Mouse (Mus musculus) MEL (cell line): Measurements from ENCODE around the gene Sdc1. TPM values are rescaled to one million over a fixed set of nuclear protein-coding genes. Genes with fewer than 3 reads are reported as not detected.

Experiments used
- DNase-seq: peaks from one replicate; pipeline ENCODE4 v3.0.0; 2011; ENCODE audit warnings: low read depth, low spot score
- H3K27ac ChIP-seq: 2 replicates; pipeline ENCODE4 v1.5.1; 2012; ENCODE audit warnings: low read depth, mild to moderate bottlenecking, control low read depth, low read length, moderate library complexity; ENCODE audit not compliant: control insufficient read depth
- H3K27me3 ChIP-seq, 2 experiments: fragments of 150-350 bp in 1 of 2; sonication (generic) in 1 of 2; 2 replicates each; pipeline ENCODE4 v1.6.1; 2012; ENCODE audit warnings: low read length in 2 of 2, mild to moderate bottlenecking in 2 of 2, improper control_type of control experiment in 1 of 2, moderate library complexity in 1 of 2; ENCODE audit not compliant: insufficient read depth in 2 of 2, control insufficient read depth in 1 of 2
- H3K36me3 ChIP-seq, 2 experiments: 2 replicates each; pipeline ENCODE4 v1.6.1; 2012 to 2014; ENCODE audit warnings: low read length in 2 of 2, improper control_type of control experiment in 1 of 2, inconsistent platforms in 1 of 2, mild to moderate bottlenecking in 1 of 2; ENCODE audit not compliant: insufficient read depth in 2 of 2, control insufficient read depth in 1 of 2
- H3K4me1 ChIP-seq, 2 experiments: fragments of 150-350 bp in 1 of 2; sonication (generic) in 1 of 2; 2 replicates each; pipeline ENCODE4 v1.6.1; 2012; ENCODE audit warnings: low read length in 2 of 2, improper control_type of control experiment in 1 of 2, mild to moderate bottlenecking in 1 of 2; ENCODE audit not compliant: insufficient read depth in 2 of 2, control insufficient read depth in 1 of 2
- H3K4me3 ChIP-seq, 2 experiments: fragments of 150-350 bp in 1 of 2; sonication (generic) in 1 of 2; 2 replicates each; pipeline ENCODE4 v1.5.1; 2012; ENCODE audit warnings: low read depth in 2 of 2, low read length in 2 of 2, mild to moderate bottlenecking in 2 of 2, moderate library complexity in 2 of 2, control low read depth in 1 of 2, improper control_type of control experiment in 1 of 2; ENCODE audit not compliant: control insufficient read depth in 1 of 2, insufficient read depth in 1 of 2
- H3K79me2 ChIP-seq: 2 replicates; pipeline ENCODE4 v1.6.1; 2012; ENCODE audit warnings: mild to moderate bottlenecking, low read length, moderate library complexity; ENCODE audit not compliant: control insufficient read depth, poor library complexity, insufficient read depth
- H3K9ac ChIP-seq: 2 replicates; pipeline ENCODE4 v1.6.1; 2012; ENCODE audit warnings: low read depth, mild to moderate bottlenecking, control low read depth, low read length, moderate library complexity; ENCODE audit not compliant: control insufficient read depth, poor library complexity, severe bottlenecking
- H3K9me3 ChIP-seq: fragments of 150-350 bp; sonication (generic); replicated peaks from 2 replicates; pipeline ENCODE4 v1.6.1; 2012; ENCODE audit warnings: mild to moderate bottlenecking, low read length, improper control_type of control experiment, moderate library complexity; ENCODE audit not compliant: insufficient read depth
- CTCF ChIP-seq, 3 experiments: IDR thresholded peaks in 2 of 3; conservative IDR thresholded peaks in 1 of 3; 2 replicates each; pipeline ENCODE4 v1.5.1; 2011 to 2012; ENCODE audit warnings: low read length in 3 of 3, low read depth in 2 of 3, mild to moderate bottlenecking in 2 of 3, improper control_type of control experiment in 1 of 3, inconsistent platforms in 1 of 3, mixed read lengths in 1 of 3, moderate library complexity in 1 of 3; ENCODE audit not compliant: control insufficient read depth in 1 of 3, insufficient read depth in 1 of 3, poor library complexity in 1 of 3, severe bottlenecking in 1 of 3
- E2F4 ChIP-seq: IDR thresholded peaks from 2 replicates; pipeline ENCODE4 v1.6.1; 2011; ENCODE audit warnings: low read depth, low read length, improper control_type of control experiment, borderline replicate concordance
- ELF1 ChIP-seq: IDR thresholded peaks from 2 replicates; pipeline ENCODE4 v1.6.1; 2014; ENCODE audit warnings: low read depth, mild to moderate bottlenecking, inconsistent platforms, low read length, improper control_type of control experiment, moderate library complexity
- EP300 ChIP-seq, 2 experiments: IDR thresholded peaks; 2 replicates each; pipeline ENCODE4 v1.6.1; 2011; ENCODE audit warnings: improper control_type of control experiment in 2 of 2, low read length in 2 of 2, low read depth in 1 of 2, mild to moderate bottlenecking in 1 of 2
- GABPA ChIP-seq: IDR thresholded peaks from 2 replicates; pipeline ENCODE4 v1.6.1; 2012; ENCODE audit warnings: low read depth, mild to moderate bottlenecking, inconsistent platforms, low read length, improper control_type of control experiment, moderate library complexity
- GATA1 ChIP-seq: IDR thresholded peaks from 2 replicates; pipeline ENCODE4 v1.6.1; 2011; ENCODE audit warnings: low read depth, low read length, improper control_type of control experiment
- HCFC1 ChIP-seq: IDR thresholded peaks from 2 replicates; pipeline ENCODE4 v1.6.1; 2012; ENCODE audit warnings: low read depth, mild to moderate bottlenecking, inconsistent platforms, low read length, improper control_type of control experiment, moderate library complexity
- MEF2A ChIP-seq: IDR thresholded peaks from 2 replicates; pipeline ENCODE4 v1.6.1; 2014; ENCODE audit warnings: low read depth, mild to moderate bottlenecking, inconsistent platforms, low read length, improper control_type of control experiment; ENCODE audit not compliant: poor library complexity, insufficient replicate concordance, severe bottlenecking; ENCODE audit errors: extremely low read depth
- POLR2AphosphoS2 ChIP-seq: IDR thresholded peaks from 2 replicates; pipeline ENCODE4 v1.6.1; 2011; ENCODE audit warnings: low read length, improper control_type of control experiment
- POLR2AphosphoS5 ChIP-seq: IDR thresholded peaks from 2 replicates; pipeline ENCODE4 v1.6.1; 2012; ENCODE audit warnings: low read depth, borderline replicate concordance, mild to moderate bottlenecking, inconsistent platforms, low read length, moderate library complexity, mixed read lengths
- RAD21 ChIP-seq: IDR thresholded peaks from 2 replicates; pipeline ENCODE4 v1.6.1; 2011; ENCODE audit warnings: mild to moderate bottlenecking, low read depth, low read length, improper control_type of control experiment
- SMC3 ChIP-seq: IDR thresholded peaks from 2 replicates; pipeline ENCODE4 v1.6.1; 2011; ENCODE audit warnings: low read depth, low read length, improper control_type of control experiment
- TAL1 ChIP-seq: IDR thresholded peaks from 2 replicates; pipeline ENCODE4 v1.6.1; 2012; ENCODE audit warnings: mild to moderate bottlenecking, inconsistent platforms, low read length, moderate library complexity, mixed read lengths
- TCF12 ChIP-seq: IDR thresholded peaks from 2 replicates; pipeline ENCODE4 v1.6.1; 2014; ENCODE audit warnings: low read depth, mild to moderate bottlenecking, inconsistent platforms, low read length, improper control_type of control experiment, moderate library complexity
- USF2 ChIP-seq, 2 experiments: IDR thresholded peaks; 2 replicates each; pipeline ENCODE4 v1.6.1; 2011 to 2012; ENCODE audit warnings: improper control_type of control experiment in 2 of 2, low read length in 2 of 2, borderline replicate concordance in 1 of 2, inconsistent platforms in 1 of 2, low read depth in 1 of 2, mild to moderate bottlenecking in 1 of 2; ENCODE audit not compliant: insufficient read depth in 1 of 2
- ZKSCAN1 ChIP-seq: IDR thresholded peaks from 2 replicates; pipeline ENCODE4 v1.6.1; 2012; ENCODE audit warnings: low read depth, mild to moderate bottlenecking, inconsistent platforms, low read length, improper control_type of control experiment, moderate library complexity
- polyA plus RNA-seq, 2 experiments: library from polyadenylated mRNA; stranded (reverse) in 1 of 2; unstranded in 1 of 2; fragments of >175 nt in 1 of 2; fragments of >200 nt in 1 of 2; gene quantifications; 2 replicates each; pipeline versions ENCODE4 v1.2.1 to v1.2.4; 2012; ENCODE audit warnings: low replicate concordance in 2 of 2, low read depth in 1 of 2; ENCODE audit not compliant: insufficient read length in 2 of 2, insufficient read depth in 1 of 2, missing spikeins in 1 of 2
- total RNA-seq: library from RNA; depleted of rRNA; stranded (reverse); fragments of 300-350 nt; gene quantifications from 2 replicates; pipeline ENCODE4 v1.2.3, GENCODE M21; 2012

The Sdc1 gene
- total and polyA plus RNA-seq, 3 experiments = 32.3 to 33.6 TPM; not detected in 1

GRCm38 (mm10) chr12:8782565-8782964 is 11.4 kb downstream of the Sdc1 start:
- Histone ChIP-seq H3K36me3 (no peaks in the 10 kb centered on the region), H3K9ac (no peak overlapping the region), H3K27me3 (no peaks in the 10 kb centered on the region), H3K9me3 (no peaks in the 10 kb centered on the region), H3K4me3 (no peak overlapping the region), H3K79me2 (peaks cover 11% of the 10 kb centered on the region; the same call in 1 of the 2 replicates), H3K27ac (no peak overlapping the region), H3K4me1 (no peaks in the 10 kb centered on the region)
- TF ChIP-seq GABPA (no peak), HCFC1 (no peak), SMC3 (no peak), E2F4 (no peak), EP300 (IDR thresholded peaks at IDR 0.05; ENCODE audit: low read depth in 1 of 2, low read length in 2 of 2) (no peak)
- no peak for DNase-seq

- H3K27me3 ChIP-seq = no peaks in the 10 kb centered on the region
- H3K4me1 ChIP-seq = no peaks in the 10 kb centered on the region
- H3K9me3 ChIP-seq = no peaks in the 10 kb centered on the region
- no peak overlapping the region for H3K27ac ChIP-seq
- H3K9ac ChIP-seq = no peak overlapping the region
- no peak for TF ChIP-seq POLR2AphosphoS5
- TF ChIP-seq POLR2AphosphoS2 = no peak
- TF ChIP-seq RAD21 = no peak
- no peak for TF ChIP-seq TAL1
- TF ChIP-seq CTCF (IDR thresholded peaks at IDR 0.05 in 2 of 3, conservative IDR thresholded peaks at IDR 0.05 in 1 of 3; ENCODE audit: control insufficient read depth in 1 of 3, insufficient read depth in 1 of 3, low read depth in 2 of 3, low read length in 3 of 3, poor library complexity in 1 of 3, severe bottlenecking in 1 of 3) = no peak
- no peak for TF ChIP-seq TCF12
- TF ChIP-seq ELF1 = no peak
- TF ChIP-seq GATA1 = no peak
- no peak for TF ChIP-seq MEF2A
- TF ChIP-seq ZKSCAN1 = no peak
- TF ChIP-seq USF2 (IDR thresholded peaks at IDR 0.05; ENCODE audit: borderline replicate concordance in 1 of 2, insufficient read depth in 1 of 2, low read depth in 1 of 2, low read length in 2 of 2) = no peak
- no peak overlapping the region for H3K4me3 ChIP-seq
- no peak for DNase-seq
- peaks cover 11% of the 10 kb centered on the region; the same call in 1 of the 2 replicates for H3K79me2 ChIP-seq
- no peaks in the 10 kb centered on the region for H3K36me3 ChIP-seq
Measured at GRCm38 (mm10) chr12:8784189-8784588, 13.1 kb downstream of the Sdc1 start.
